Mouse (Mus musculus): Measurements from ENCODE around the gene Rnf31. TPM values are rescaled to one million over a fixed set of nuclear protein-coding genes. Genes with fewer than 3 reads are reported as not detected.

Rnf31 gene
- total RNA-seq, 2 experiments from 2014 or later = 19.8 to 21.9 TPM

GRCm38 (mm10) chr14:55643060-55643907 is 51.8 kb downstream of the Rnf31 start, which contains the start of gene Tm9sf1:
Tm9sf1 (minus strand) TSS chr14:55643806.
- peak; percentile 85 for ATAC-seq (replicated peaks; ENCODE audit: poor library complexity, severe bottlenecking)

DNA sequence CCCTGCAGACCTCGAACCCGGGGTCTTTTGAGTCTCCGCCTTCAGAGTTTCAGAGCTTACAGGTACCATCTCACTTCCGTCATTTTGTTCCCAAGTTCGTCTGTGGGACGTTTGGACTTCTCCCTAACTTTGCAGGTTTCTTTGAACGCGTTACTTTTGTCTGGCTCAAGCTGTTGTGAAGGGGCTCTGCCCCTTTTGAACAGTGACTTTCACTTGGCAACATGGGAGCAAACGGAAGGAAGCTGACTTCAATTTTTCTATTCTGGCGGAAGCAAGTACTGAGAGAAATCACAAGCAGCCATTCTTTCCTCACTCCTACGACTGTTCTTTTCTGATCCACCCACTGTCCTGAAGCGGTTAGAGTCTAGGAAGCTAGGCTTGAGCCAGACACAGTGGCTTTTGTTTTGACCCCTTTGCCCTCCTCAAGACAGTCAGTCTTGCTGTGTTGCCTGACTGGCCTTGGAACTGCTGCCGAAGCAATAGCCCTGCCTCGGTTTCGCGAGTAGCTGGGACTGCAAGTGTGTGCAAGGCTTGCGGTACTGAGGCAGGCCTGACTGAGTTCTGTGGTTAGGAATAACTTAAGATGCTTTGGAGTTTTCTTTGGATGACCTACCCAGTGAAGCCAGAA is 52.9 kb downstream of the Rnf31 start:
- peak; percentile 13 for ATAC-seq (replicated peaks; ENCODE audit: poor library complexity, severe bottlenecking)

DNA sequence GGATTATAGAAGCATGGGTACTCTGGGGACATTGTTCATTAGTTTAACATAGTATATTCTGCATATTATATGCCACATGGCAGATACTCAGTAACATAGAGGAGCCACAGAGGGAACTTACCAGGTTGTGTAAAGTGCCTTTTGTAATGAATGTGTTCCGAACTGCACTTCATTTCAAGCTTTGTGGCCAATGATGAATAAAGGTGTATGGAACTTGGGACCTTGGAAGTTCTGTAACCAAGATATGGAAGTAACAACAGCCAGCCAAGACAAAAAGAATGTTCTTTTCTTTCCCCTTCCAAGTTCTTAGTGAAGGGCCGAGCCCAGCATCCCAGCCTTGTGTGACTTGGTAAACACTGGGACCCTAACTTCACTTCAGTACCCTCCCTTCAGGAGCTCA is 58.4 kb downstream of the Rnf31 start, which contains the start of gene Tssk4:
TSS of gene Tssk4 (plus strand) at position 301 of the 400 bp plus-strand sequence.
- no peak for ATAC-seq (replicated peaks; ENCODE audit: poor library complexity, severe bottlenecking)

DNA sequence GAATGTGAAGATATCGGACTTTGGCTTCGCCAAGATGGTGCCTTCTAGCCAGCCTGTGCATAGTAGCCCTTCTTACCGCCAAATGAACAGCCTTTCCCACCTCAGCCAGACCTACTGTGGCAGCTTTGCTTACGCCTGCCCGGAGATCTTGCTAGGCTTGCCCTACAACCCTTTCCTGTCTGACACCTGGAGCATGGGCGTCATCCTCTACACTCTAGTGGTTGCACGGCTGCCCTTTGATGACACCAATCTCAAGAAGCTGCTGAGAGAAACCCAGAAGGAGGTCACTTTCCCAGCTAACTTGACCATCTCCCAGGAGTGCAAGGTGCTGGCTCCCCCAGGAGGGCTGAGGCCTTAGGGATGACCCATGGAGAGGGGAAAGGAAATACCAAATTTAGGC is 60.0 kb downstream of the Rnf31 start:
- no peak for ATAC-seq (replicated peaks; ENCODE audit: poor library complexity, severe bottlenecking)

Other genes with a start within 250 kb of the Rnf31 start
Only the 30 nearest of the 31 such genes appear.
- 47.9 and 63.5 TPM in 2 replicates for gene Dhrs4, start 113.0 kb upstream of the Rnf31 start, total RNA-seq (2014; fragmentation: Nextera tagmentation)
- gene Dhrs4, start 113.0 kb upstream of the Rnf31 start, total RNA-seq (2017) = 50.5 and 61.6 TPM in 2 replicates
- gene Carmil3, start 101.1 kb upstream of the Rnf31 start, total RNA-seq (2014; fragmentation: Nextera tagmentation) = not detected in 2 replicates
- not detected in 2 replicates for gene Carmil3, start 101.1 kb upstream of the Rnf31 start, total RNA-seq (2017)
- not detected in 2 replicates for gene Cpne6, start 81.3 kb upstream of the Rnf31 start, total RNA-seq (2014; fragmentation: Nextera tagmentation)
- gene Cpne6, start 81.3 kb upstream of the Rnf31 start, total RNA-seq (2017) = not detected in 2 replicates
- gene Nrl, start 66.7 kb upstream of the Rnf31 start, total RNA-seq (2014; fragmentation: Nextera tagmentation) = not detected in 2 replicates
- not detected in 2 replicates for gene Nrl, start 66.7 kb upstream of the Rnf31 start, total RNA-seq (2017)
- gene Pck2, start 51.4 kb upstream of the Rnf31 start, total RNA-seq (2014; fragmentation: Nextera tagmentation) = 29.0 and 38.0 TPM in 2 replicates
- gene Pck2, start 51.4 kb upstream of the Rnf31 start, total RNA-seq (2017) = 37.2 TPM in 2 replicates
- gene Dcaf11, start 31.7 kb upstream of the Rnf31 start, total RNA-seq (2014; fragmentation: Nextera tagmentation) = 50.5 and 65.3 TPM in 2 replicates
- 58.3 and 58.7 TPM in 2 replicates for gene Dcaf11, start 31.7 kb upstream of the Rnf31 start, total RNA-seq (2017)
- gene A730061H03Rik, start 31.3 kb upstream of the Rnf31 start, total RNA-seq (2014; fragmentation: Nextera tagmentation) = 1.9 TPM in 1 of 2 replicates, not detected in the other
- gene A730061H03Rik, start 31.3 kb upstream of the Rnf31 start, total RNA-seq (2017) = 1.0 TPM in 1 of 2 replicates, not detected in the other
- not detected in 2 replicates for gene Fitm1, start 16.1 kb upstream of the Rnf31 start, total RNA-seq (2014; fragmentation: Nextera tagmentation)
- gene Fitm1, start 16.1 kb upstream of the Rnf31 start, total RNA-seq (2017) = 2.4 TPM in 1 of 2 replicates, not detected in the other
- gene Psme1, start 13.6 kb upstream of the Rnf31 start, total RNA-seq (2014; fragmentation: Nextera tagmentation) = 534 and 592 TPM in 2 replicates
- gene Psme1, start 13.6 kb upstream of the Rnf31 start, total RNA-seq (2017) = 280 and 325 TPM in 2 replicates
- gene Emc9, start 6.4 kb upstream of the Rnf31 start, total RNA-seq (2014; fragmentation: Nextera tagmentation) = 0.85 TPM in 1 of 2 replicates, not detected in the other
- gene Emc9, start 6.4 kb upstream of the Rnf31 start, total RNA-seq (2017) = 2.1 and 5.1 TPM in 2 replicates
- 330 and 352 TPM in 2 replicates for gene Psme2, start 595 bp upstream of the Rnf31 start, total RNA-seq (2014; fragmentation: Nextera tagmentation)
- gene Psme2, start 595 bp upstream of the Rnf31 start, total RNA-seq (2017) = 225 and 247 TPM in 2 replicates
- gene Irf9, start 11.9 kb downstream of the Rnf31 start, total RNA-seq (2014; fragmentation: Nextera tagmentation) = 23.4 and 31.2 TPM in 2 replicates
- 21.9 and 27.4 TPM in 2 replicates for gene Irf9, start 11.9 kb downstream of the Rnf31 start, total RNA-seq (2017)
- gene Rec8, start 26.3 kb downstream of the Rnf31 start, total RNA-seq (2014; fragmentation: Nextera tagmentation) = 1.0 TPM in 1 of 2 replicates, not detected in the other
- gene Rec8, start 26.3 kb downstream of the Rnf31 start, total RNA-seq (2017) = 0.26 TPM in 1 of 2 replicates, not detected in the other
- 47.3 and 49.7 TPM in 2 replicates for gene Ipo4, start 44.2 kb downstream of the Rnf31 start, total RNA-seq (2014; fragmentation: Nextera tagmentation)
- gene Ipo4, start 44.2 kb downstream of the Rnf31 start, total RNA-seq (2017) = 14.3 and 25.5 TPM in 2 replicates
- gene Gm49378, start 46.2 kb downstream of the Rnf31 start, total RNA-seq (2014; fragmentation: Nextera tagmentation) = 8.5 and 9.1 TPM in 2 replicates
- 3.5 and 4.0 TPM in 2 replicates for gene Gm49378, start 46.2 kb downstream of the Rnf31 start, total RNA-seq (2017)
- 35.0 and 59.0 TPM in 2 replicates for gene Tm9sf1, start 52.1 kb downstream of the Rnf31 start, total RNA-seq (2014; fragmentation: Nextera tagmentation)
- gene Tm9sf1, start 52.1 kb downstream of the Rnf31 start, total RNA-seq (2017) = 48.6 and 52.9 TPM in 2 replicates
- 3.0 TPM in 1 of 2 replicates, not detected in the other for gene Tssk4, start 58.5 kb downstream of the Rnf31 start, total RNA-seq (2014; fragmentation: Nextera tagmentation)
- gene Tssk4, start 58.5 kb downstream of the Rnf31 start, total RNA-seq (2017) = 1.1 TPM in 1 of 2 replicates, not detected in the other
- gene Mdp1, start 68.8 kb downstream of the Rnf31 start, total RNA-seq (2014; fragmentation: Nextera tagmentation) = 22.9 and 29.3 TPM in 2 replicates
- gene Mdp1, start 68.8 kb downstream of the Rnf31 start, total RNA-seq (2017) = 21.5 and 22.6 TPM in 2 replicates
- gene Gmpr2, start 80.2 kb downstream of the Rnf31 start, total RNA-seq (2014; fragmentation: Nextera tagmentation) = 33.9 and 37.7 TPM in 2 replicates
- gene Gmpr2, start 80.2 kb downstream of the Rnf31 start, total RNA-seq (2017) = 47.1 and 57.0 TPM in 2 replicates
- 364 and 474 TPM in 2 replicates for gene Nedd8, start 80.4 kb downstream of the Rnf31 start, total RNA-seq (2014; fragmentation: Nextera tagmentation)
- 274 and 353 TPM in 2 replicates for gene Nedd8, start 80.4 kb downstream of the Rnf31 start, total RNA-seq (2017)
- 19.0 and 24.0 TPM in 2 replicates for gene Tinf2, start 90.1 kb downstream of the Rnf31 start, total RNA-seq (2014; fragmentation: Nextera tagmentation)
- 25.7 and 27.0 TPM in 2 replicates for gene Tinf2, start 90.1 kb downstream of the Rnf31 start, total RNA-seq (2017)
- gene Tgm1, start 122.2 kb downstream of the Rnf31 start, total RNA-seq (2014; fragmentation: Nextera tagmentation) = 0.85 and 1.8 TPM in 2 replicates
- gene Tgm1, start 122.2 kb downstream of the Rnf31 start, total RNA-seq (2017) = 1.4 and 4.3 TPM in 2 replicates
- gene Rabggta, start 130.6 kb downstream of the Rnf31 start, total RNA-seq (2014; fragmentation: Nextera tagmentation) = 17.9 and 20.4 TPM in 2 replicates
- gene Rabggta, start 130.6 kb downstream of the Rnf31 start, total RNA-seq (2017) = 8.5 and 12.8 TPM in 2 replicates
- 54.7 and 67.7 TPM in 2 replicates for gene Dhrs1, start 154.0 kb downstream of the Rnf31 start, total RNA-seq (2014; fragmentation: Nextera tagmentation)
- gene Dhrs1, start 154.0 kb downstream of the Rnf31 start, total RNA-seq (2017) = 18.0 and 30.7 TPM in 2 replicates
- 30.9 and 36.6 TPM in 2 replicates for gene Nop9, start 154.0 kb downstream of the Rnf31 start, total RNA-seq (2014; fragmentation: Nextera tagmentation)
- gene Nop9, start 154.0 kb downstream of the Rnf31 start, total RNA-seq (2017) = 35.7 and 38.6 TPM in 2 replicates
- not detected in 2 replicates for gene Cideb, start 166.8 kb downstream of the Rnf31 start, total RNA-seq (2014; fragmentation: Nextera tagmentation)
- not detected in 2 replicates for gene Cideb, start 166.8 kb downstream of the Rnf31 start, total RNA-seq (2017)
- gene Ltb4r2, start 169.7 kb downstream of the Rnf31 start, total RNA-seq (2014; fragmentation: Nextera tagmentation) = 0.56 and 2.1 TPM in 2 replicates
- gene Ltb4r2, start 169.7 kb downstream of the Rnf31 start, total RNA-seq (2017) = 0.34 TPM in 1 of 2 replicates, not detected in the other
- 19.4 and 23.3 TPM in 2 replicates for gene Ltb4r1, start 174.3 kb downstream of the Rnf31 start, total RNA-seq (2014; fragmentation: Nextera tagmentation)
- 19.8 and 25.8 TPM in 2 replicates for gene Ltb4r1, start 174.3 kb downstream of the Rnf31 start, total RNA-seq (2017)
- not detected in 2 replicates for gene Adcy4, start 192.4 kb downstream of the Rnf31 start, total RNA-seq (2014; fragmentation: Nextera tagmentation)
- not detected in 2 replicates for gene Adcy4, start 192.4 kb downstream of the Rnf31 start, total RNA-seq (2017)
- gene Ripk3, start 197.2 kb downstream of the Rnf31 start, total RNA-seq (2014; fragmentation: Nextera tagmentation) = 104 and 157 TPM in 2 replicates
- 40.9 and 42.4 TPM in 2 replicates for gene Ripk3, start 197.2 kb downstream of the Rnf31 start, total RNA-seq (2017)

All from granulocyte monocyte progenitor cell, adult 5-6 weeks (primary cell).